Mouse (Mus musculus): Measurements from ENCODE around the gene Hoxa6.

GRCm38 (mm10) chr6:52234428-52235140, 26.1 kb upstream of the Hoxa6 start:
- TF ChIP-seq CTCF (IDR thresholded peaks at IDR 0.05; ENCODE audit: borderline replicate concordance, extremely low read depth, insufficient read depth, insufficient read length) (no peak), POLR2A (IDR thresholded peaks at IDR 0.05; ENCODE audit: borderline replicate concordance, extremely low read depth, insufficient read depth, insufficient read length, poor library complexity, severe bottlenecking) (no peak)
